Mouse (Mus musculus) embryonic facial prominence, embryonic 11.5 days (tissue): ENCODE data around the gene Galnt18. TPM values are rescaled to one million over a fixed set of nuclear protein-coding genes. Genes with fewer than 3 reads are reported as not detected.

Experiments
- ATAC-seq: fragments of 200-750 bp; cut with Nextera tagmentation; replicated peaks from 2 replicates; pipeline ENCODE4 v1.8.0; 2017; ENCODE audit warnings: low read depth; ENCODE audit not compliant: insufficient number of reproducible peaks, low FRiP score, low TSS enrichment
- DNase-seq: peaks from one replicate; pipeline ENCODE4 v3.0.0-alpha.2; 2015; ENCODE audit warnings: low spot score
- H3K27ac ChIP-seq: fragments of 300-500 bp; sonication (generic); replicated peaks from 2 replicates; pipeline ENCODE4 v1.5.1; 2014; ENCODE audit warnings: mild to moderate bottlenecking, low read depth, low read length, control low read depth
- H3K27me3 ChIP-seq: fragments of 300-500 bp; sonication (generic); 2 replicates; pipeline ENCODE4 v1.6.1; 2014; ENCODE audit warnings: mild to moderate bottlenecking, low read length, moderate library complexity, mixed read lengths; ENCODE audit not compliant: control insufficient read depth, insufficient read depth
- H3K36me3 ChIP-seq: fragments of 300-500 bp; sonication (generic); replicated peaks from 2 replicates; pipeline ENCODE4 v1.6.1; 2014; ENCODE audit warnings: low read depth, mild to moderate bottlenecking, low read length, moderate library complexity, mixed read lengths; ENCODE audit not compliant: control insufficient read depth, insufficient read depth
- H3K4me1 ChIP-seq: fragments of 300-500 bp; sonication (generic); 2 replicates; pipeline ENCODE4 v1.6.1; 2014; ENCODE audit warnings: low read length, mixed read lengths; ENCODE audit not compliant: control insufficient read depth, insufficient read depth
- H3K4me2 ChIP-seq: fragments of 300-500 bp; sonication (generic); 2 replicates; pipeline ENCODE4 v1.6.1; 2014; ENCODE audit warnings: low read depth, mild to moderate bottlenecking, control low read depth, low read length, moderate library complexity
- H3K4me3 ChIP-seq: fragments of 300-500 bp; sonication (generic); 2 replicates; pipeline ENCODE4 v1.5.1; 2014; ENCODE audit warnings: low read depth, low read length, control low read depth
- H3K9ac ChIP-seq: fragments of 300-500 bp; sonication (generic); replicated peaks from 2 replicates; pipeline ENCODE4 v1.6.1; 2014; ENCODE audit warnings: mild to moderate bottlenecking, control low read depth, low read length
- H3K9me3 ChIP-seq: fragments of 300-500 bp; sonication (generic); replicated peaks from 2 replicates; pipeline ENCODE4 v1.6.1; 2016; ENCODE audit warnings: mild to moderate bottlenecking, low read length, inconsistent platforms, mixed read lengths; ENCODE audit not compliant: control insufficient read depth
- WGBS: fragments of 180-500 bp; shearing (Covaris S2); extraction: QIAGEN DNeasy Blood & Tissue Kit; methylation state at CpG from one replicate; pipeline ENCODE4 v1.1.7; 2014; 5-methylcytosine and 5-hydroxymethylcytosine counted together
- polyA plus RNA-seq: library from polyadenylated mRNA; unstranded; fragments of >200 nt; fragmentation: Nextera tagmentation; extraction: Ambion mirVana; gene quantifications from 2 replicates; pipeline ENCODE4 v1.2.1, GENCODE M21; 2014

Gene Galnt18
- polyA plus RNA-seq, 1 experiment from 2014 or later, result 7.0 TPM

GRCm38 (mm10) chr7:111738456-111739370 is 41.1 kb downstream of the Galnt18 start:
- Histone ChIP-seq H3K27me3 (no peaks in the 10 kb centered on the region), H3K36me3 (no peaks in the 10 kb centered on the region), H3K4me3 (no peak overlapping the region), H3K4me1 (no peaks in the 10 kb centered on the region), H3K27ac (no peak overlapping the region), H3K9ac (no peak overlapping the region), H3K9me3 (no peaks in the 10 kb centered on the region), H3K4me2 (no peak overlapping the region)
- no peak for DNase-seq
- no peak for ATAC-seq
- WGBS, result 72% methylated on average over 10 of the region's 10 CpGs

- ATAC-seq, result no peak
- Histone ChIP-seq H3K9ac (no peak overlapping the region), H3K27ac (no peak overlapping the region), H3K9me3 (no peaks in the 10 kb centered on the region), H3K4me1 (no peaks in the 10 kb centered on the region), H3K36me3 (no peaks in the 10 kb centered on the region), H3K27me3 (no peaks in the 10 kb centered on the region), H3K4me3 (no peak overlapping the region), H3K4me2 (no peak overlapping the region)
- WGBS, result 83% methylated on average over 7 of the region's 7 CpGs
- DNase-seq, result no peak
These were observed 42.4 kb downstream of the Galnt18 start for GRCm38 (mm10) chr7:111737426-111737825.

- no peaks in the 10 kb centered on the region for H3K9me3 ChIP-seq
- H3K4me3 ChIP-seq, result no peak overlapping the region
- no peak overlapping the region for H3K4me2 ChIP-seq
- no peak overlapping the region for H3K27ac ChIP-seq
- DNase-seq (no peak), ATAC-seq (no peak)
- H3K27me3 ChIP-seq, result no peaks in the 10 kb centered on the region
- H3K36me3 ChIP-seq, result no peaks in the 10 kb centered on the region
- no peaks in the 10 kb centered on the region for H3K4me1 ChIP-seq
- no peak overlapping the region for H3K9ac ChIP-seq
- 76% methylated on average over 3 of the region's 3 CpGs for WGBS
These were observed 43.4 kb downstream of the Galnt18 start for GRCm38 (mm10) chr7:111736365-111736764.

GRCm38 (mm10) chr7:111730346-111731269 is 49.2 kb downstream of the Galnt18 start:
- H3K27ac ChIP-seq, result no peak overlapping the region
- H3K9me3 ChIP-seq, result no peaks in the 10 kb centered on the region
- no peak overlapping the region for H3K4me3 ChIP-seq
- H3K4me2 ChIP-seq, result no peak overlapping the region
- no peak for DNase-seq
- no peak for ATAC-seq
- WGBS, result 86% methylated on average over 8 of the region's 8 CpGs
- H3K27me3 ChIP-seq, result no peaks in the 10 kb centered on the region
- no peaks in the 10 kb centered on the region for H3K36me3 ChIP-seq
- H3K4me1 ChIP-seq, result no peaks in the 10 kb centered on the region
- H3K9ac ChIP-seq, result no peak overlapping the region

- Histone ChIP-seq H3K9me3 (no peaks in the 10 kb centered on the region), H3K4me3 (no peak overlapping the region), H3K4me1 (no peaks in the 10 kb centered on the region), H3K4me2 (no peak overlapping the region), H3K9ac (no peak overlapping the region), H3K27me3 (no peaks in the 10 kb centered on the region), H3K27ac (no peak overlapping the region), H3K36me3 (no peaks in the 10 kb centered on the region)
- DNase-seq, result no peak
- WGBS, result 45% methylated on average over 2 of the region's 2 CpGs
- ATAC-seq, result no peak
These were observed 52.8 kb downstream of the Galnt18 start for GRCm38 (mm10) chr7:111726928-111727327.

- Histone ChIP-seq H3K27me3 (no peaks in the 10 kb centered on the region), H3K4me3 (no peak overlapping the region), H3K4me2 (no peak overlapping the region), H3K4me1 (no peaks in the 10 kb centered on the region; the same call in 1 of the 2 replicates), H3K36me3 (no peaks in the 10 kb centered on the region), H3K9me3 (no peaks in the 10 kb centered on the region), H3K27ac (no peak overlapping the region), H3K9ac (no peak overlapping the region)
- DNase-seq (no peak), ATAC-seq (no peak)
- 80% methylated on average over 7 of the region's 7 CpGs for WGBS
These were observed 55.0 kb downstream of the Galnt18 start for GRCm38 (mm10) chr7:111724730-111725129.

GRCm38 (mm10) chr7:111724004-111724403 is 55.8 kb downstream of the Galnt18 start:
- ATAC-seq (no peak), DNase-seq (no peak)
- no peak overlapping the region for H3K9ac ChIP-seq
- H3K4me3 ChIP-seq, result no peak overlapping the region
- whole genome bisulfite sequencing, result 82% methylated on average over 4 of the region's 4 CpGs
- H3K4me2 ChIP-seq, result no peak overlapping the region
- no peaks in the 10 kb centered on the region for H3K9me3 ChIP-seq
- no peak overlapping the region for H3K27ac ChIP-seq
- H3K27me3 ChIP-seq, result no peaks in the 10 kb centered on the region
- H3K4me1 ChIP-seq, result no peaks in the 10 kb centered on the region; the same call in 1 of the 2 replicates
- H3K36me3 ChIP-seq, result no peaks in the 10 kb centered on the region
